Mouse (Mus musculus): ENCODE measurements around the gene Hnrnph2.

GRCm38 (mm10) chrX:134632710-134633109 lies 31.7 kb downstream of the Hnrnph2 start:
- no peak for TF ChIP-seq POLR2A (IDR thresholded peaks at IDR 0.05; ENCODE audit: insufficient read length, low read depth)
- TF ChIP-seq E2F4 (IDR thresholded peaks at IDR 0.05; ENCODE audit: insufficient read depth) = no peak
- no peak for TF ChIP-seq MAX (IDR thresholded peaks at IDR 0.05; ENCODE audit: low read depth)
- TF ChIP-seq TCF12 (IDR thresholded peaks at IDR 0.05; ENCODE audit: insufficient read depth, poor library complexity, severe bottlenecking) = no peak
- no peak for TF ChIP-seq SRF (IDR thresholded peaks at IDR 0.05; ENCODE audit: control insufficient read depth, insufficient read length, low read depth)
- TF ChIP-seq USF1 (IDR thresholded peaks at IDR 0.05; ENCODE audit: low read depth) = no peak
- TF ChIP-seq MYOG (IDR thresholded peaks at IDR 0.05; ENCODE audit: control insufficient read depth in 1 of 3, insufficient read depth in 1 of 3, insufficient read length in 2 of 3, low read depth in 2 of 3) = no peak
- no peak for TF ChIP-seq POLR2AphosphoS2 (IDR thresholded peaks at IDR 0.05; ENCODE audit: insufficient read length, low read depth)
- TF ChIP-seq TCF3 (IDR thresholded peaks at IDR 0.05; ENCODE audit: insufficient read length, low read depth) = no peak
